Mouse (Mus musculus) heart, embryonic 12.5 days (tissue): ENCODE data around the gene Zfp82. TPM values are rescaled to one million over a fixed set of nuclear protein-coding genes. Genes with fewer than 3 reads are reported as not detected.

Source experiments
- ATAC-seq: fragments of 200-750 bp; cut with Nextera tagmentation; 2 replicates; pipeline ENCODE4 v1.8.0; 2017; ENCODE audit warnings: moderate TSS enrichment, moderate library complexity; ENCODE audit not compliant: insufficient number of reproducible peaks, low FRiP score
- H3K27ac ChIP-seq: fragments of 300-500 bp; sonication (generic); 2 replicates; pipeline ENCODE4 v1.5.1; 2016; ENCODE audit warnings: mild to moderate bottlenecking, moderate library complexity; ENCODE audit not compliant: poor library complexity, severe bottlenecking
- H3K27me3 ChIP-seq: fragments of 300-500 bp; sonication (generic); replicated peaks from 2 replicates; pipeline ENCODE4 v1.6.1; 2016; ENCODE audit warnings: mild to moderate bottlenecking, moderate library complexity
- H3K36me3 ChIP-seq: fragments of 300-500 bp; sonication (generic); 2 replicates; pipeline ENCODE4 v1.6.1; 2016; ENCODE audit warnings: mild to moderate bottlenecking, moderate library complexity
- H3K4me1 ChIP-seq: fragments of 300-500 bp; sonication (generic); replicated peaks from 2 replicates; pipeline ENCODE4 v1.6.1; 2016; ENCODE audit warnings: mild to moderate bottlenecking
- H3K4me2 ChIP-seq: fragments of 300-500 bp; sonication (generic); 2 replicates; pipeline ENCODE4 v1.6.1; 2016; ENCODE audit warnings: mild to moderate bottlenecking, moderate library complexity
- H3K4me3 ChIP-seq: fragments of 300-500 bp; sonication (generic); 2 replicates; pipeline ENCODE4 v1.5.1; 2016; ENCODE audit warnings: mild to moderate bottlenecking
- H3K9ac ChIP-seq: fragments of 300-500 bp; sonication (generic); 2 replicates; pipeline ENCODE4 v1.6.1; 2016; ENCODE audit warnings: mild to moderate bottlenecking, moderate library complexity
- H3K9me3 ChIP-seq: fragments of 300-500 bp; sonication (generic); replicated peaks from 2 replicates; pipeline ENCODE4 v1.6.1; 2016; ENCODE audit warnings: mild to moderate bottlenecking, moderate library complexity
- WGBS: fragments of 180-500 bp; shearing (Covaris S2); methylation state at CpG from one replicate; pipeline ENCODE4 v1.1.7; 2016; 5-methylcytosine and 5-hydroxymethylcytosine counted together
- polyA plus RNA-seq: library from polyadenylated mRNA; unstranded; fragments of >200 nt; fragmentation: Nextera tagmentation; extraction: Ambion mirVana; gene quantifications from 2 replicates; pipeline ENCODE4 v1.2.1, GENCODE M21; 2016

Zfp82 gene
- polyA plus RNA-seq, 1 experiment from 2014 or later = 2.5 TPM

DNA sequence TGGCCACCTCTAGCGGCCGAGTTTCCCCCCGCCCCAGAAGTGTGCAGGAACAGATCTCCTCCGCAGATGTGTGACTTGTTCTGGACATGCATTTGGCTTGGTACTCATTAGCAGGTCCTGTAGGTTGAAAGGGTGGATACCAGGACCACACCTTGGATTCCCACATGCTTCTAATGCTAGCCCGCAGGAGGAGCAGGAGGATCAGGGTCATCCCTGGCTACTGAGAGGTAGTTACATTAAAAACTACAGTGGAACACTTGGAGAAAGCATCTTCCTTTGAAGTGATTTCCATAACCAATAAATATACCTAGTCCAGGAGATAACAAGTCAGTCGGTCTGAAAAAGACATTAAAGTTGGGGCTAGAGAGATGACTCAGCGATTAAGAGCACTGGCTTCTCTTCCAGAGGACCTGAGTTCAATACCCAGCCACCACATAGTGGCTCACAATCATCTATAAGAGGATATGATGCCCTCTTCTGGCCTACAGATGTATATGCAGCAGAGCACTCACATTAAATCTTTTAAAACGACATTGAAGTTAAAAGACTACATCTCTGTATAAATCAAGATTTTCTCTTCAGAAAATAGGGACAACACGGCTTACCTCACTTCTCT, 18.4 kb upstream of the Zfp82 start:
- Histone ChIP-seq H3K9ac (peak overlapping the region; percentile 43; the same call in 1 of the 2 replicates), H3K27ac (peak overlapping the region; percentile 61), H3K4me3 (peak overlapping the region; percentile 71), H3K9me3 (no peaks in the 10 kb centered on the region), H3K36me3 (peaks cover 10% of the 10 kb centered on the region), H3K4me2 (peak overlapping the region; percentile 75), H3K4me1 (peaks cover 18% of the 10 kb centered on the region), H3K27me3 (no peaks in the 10 kb centered on the region)
- peak; percentile 0; the same call in 1 of the 2 replicates for ATAC-seq
- 6% methylated on average over 9 of the region's 9 CpGs for WGBS

DNA sequence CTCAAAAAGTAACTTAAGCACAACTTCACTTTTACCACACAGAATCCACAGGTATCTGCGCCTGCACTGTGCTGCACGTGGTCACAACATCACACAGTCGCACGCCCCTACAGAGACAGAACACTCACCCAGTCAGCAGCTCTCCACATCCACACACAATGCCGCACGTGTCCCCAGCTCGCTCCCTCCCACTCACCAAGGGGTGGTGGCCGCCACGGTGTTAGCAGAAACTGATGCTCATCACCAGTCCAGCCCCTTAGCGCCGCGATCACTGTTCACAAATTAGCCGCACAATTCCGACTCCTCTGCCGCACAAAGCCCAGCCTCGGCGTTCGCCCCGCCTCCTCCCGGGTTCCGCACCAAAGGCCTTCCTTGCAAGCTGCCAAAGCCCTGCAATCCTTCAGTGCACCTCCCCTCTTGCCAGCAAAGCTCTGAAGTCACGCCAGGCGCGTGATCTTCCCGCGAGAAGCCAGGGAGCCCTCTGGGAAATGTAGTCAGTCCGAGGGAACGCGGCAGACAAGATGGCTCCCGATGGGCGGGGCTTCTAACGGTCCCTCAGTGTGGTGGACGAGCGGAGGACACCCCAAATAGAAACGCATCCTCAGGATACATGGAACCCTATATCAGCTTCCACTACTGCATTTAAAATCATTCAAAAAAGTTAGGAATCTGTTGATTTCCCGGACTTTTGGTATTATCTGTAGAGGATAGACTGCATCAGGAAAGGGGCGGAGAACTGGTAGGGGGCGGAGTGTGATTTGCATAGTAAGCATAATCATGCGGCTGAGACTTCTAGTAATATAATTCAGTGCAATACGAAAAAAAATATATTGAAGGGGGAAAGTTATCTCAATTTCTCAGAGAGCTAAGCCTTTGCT, 17.6 kb upstream of the Zfp82 start, which contains the start of the genes Gm26920 and Zfp566:
Gm26920 (minus strand) TSS at position 319 of the 878 bp plus-strand sequence.
Zfp566 (minus strand) TSS at position 436 of the 878 bp plus-strand sequence.
- peak within 1 kb of the TSS; percentile 67 for H3K9ac ChIP-seq
- H3K4me2 ChIP-seq = peak within 1 kb of the TSS; percentile 75
- H3K4me1 ChIP-seq = peaks cover 15% of the 10 kb centered on the region
- H3K36me3 ChIP-seq = peaks cover 17% of the 10 kb centered on the region
- H3K4me3 ChIP-seq = peak within 1 kb of the TSS; percentile 71
- under 1% methylated on average over 40 of the region's 40 CpGs for WGBS
- H3K27ac ChIP-seq = peak within 1 kb of the TSS; percentile 73
- H3K27me3 ChIP-seq = no peaks in the 10 kb centered on the region
- peak; percentile 94 for ATAC-seq
- peaks cover under 1% of the 10 kb centered on the region for H3K9me3 ChIP-seq

DNA sequence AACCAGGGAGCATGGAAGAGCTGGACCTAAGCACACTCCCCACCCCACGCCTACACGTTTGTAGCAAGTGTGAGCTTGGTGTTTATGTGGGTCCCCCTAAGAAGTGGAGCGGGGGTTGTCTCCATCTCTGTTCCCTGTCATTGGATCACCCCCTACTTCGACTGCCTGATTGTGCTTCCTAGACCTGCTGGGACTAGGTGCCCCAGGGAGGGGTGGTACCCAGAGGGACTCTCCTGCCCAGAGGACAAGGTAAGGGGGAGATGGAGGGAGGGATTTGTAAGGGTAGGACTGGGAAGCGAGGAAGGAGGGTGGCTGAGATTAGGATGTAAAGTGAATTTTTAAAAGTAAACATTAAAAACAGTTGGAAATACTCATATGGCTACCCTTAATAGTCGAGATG, 16.7 kb upstream of the Zfp82 start:
- peak overlapping the region; percentile 67 for H3K9ac ChIP-seq
- H3K36me3 ChIP-seq = peaks cover 26% of the 10 kb centered on the region

DNA sequence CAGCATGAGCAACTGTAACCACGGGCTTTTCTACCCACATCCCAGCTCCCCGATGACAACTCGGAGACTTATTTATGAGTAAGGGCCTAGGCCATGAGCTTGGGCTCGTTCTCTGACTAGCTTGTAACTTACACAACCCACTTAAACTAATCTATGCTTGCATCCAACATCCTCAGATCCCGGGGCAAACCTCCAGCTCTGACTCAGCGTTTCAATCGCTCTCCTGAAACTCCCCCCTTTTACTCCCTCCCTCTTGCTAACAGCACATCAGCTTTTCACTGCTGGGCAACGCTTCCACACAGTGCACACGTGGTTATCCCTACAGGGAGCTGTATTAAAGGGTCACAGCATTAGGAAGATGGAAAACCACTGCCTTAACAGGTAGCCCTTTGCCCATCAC, 13.8 kb upstream of the Zfp82 start:
- H3K27me3 ChIP-seq = no peaks in the 10 kb centered on the region
- no peak for ATAC-seq
- peaks cover 31% of the 10 kb centered on the region for H3K36me3 ChIP-seq
- H3K9ac ChIP-seq = no peak overlapping the region
- WGBS = 86% methylated on average over 9 of the region's 9 CpGs
- peaks cover 11% of the 10 kb centered on the region for H3K4me1 ChIP-seq
- H3K4me3 ChIP-seq = no peak overlapping the region
- no peak overlapping the region for H3K4me2 ChIP-seq
- peaks cover 3% of the 10 kb centered on the region for H3K9me3 ChIP-seq
- no peak overlapping the region for H3K27ac ChIP-seq

More for the DNA sequence above, 16.7 kb upstream of the Zfp82 start:
- peaks cover 15% of the 10 kb centered on the region for H3K4me1 ChIP-seq
- 26% methylated on average over 6 of the region's 6 CpGs for WGBS
- H3K9me3 ChIP-seq = peaks cover 3% of the 10 kb centered on the region
- H3K27me3 ChIP-seq = no peaks in the 10 kb centered on the region
- peak overlapping the region; percentile 75 for H3K4me2 ChIP-seq
- H3K4me3 ChIP-seq = peak overlapping the region; percentile 71
- ATAC-seq = no peak
- no peak overlapping the region for H3K27ac ChIP-seq

DNA sequence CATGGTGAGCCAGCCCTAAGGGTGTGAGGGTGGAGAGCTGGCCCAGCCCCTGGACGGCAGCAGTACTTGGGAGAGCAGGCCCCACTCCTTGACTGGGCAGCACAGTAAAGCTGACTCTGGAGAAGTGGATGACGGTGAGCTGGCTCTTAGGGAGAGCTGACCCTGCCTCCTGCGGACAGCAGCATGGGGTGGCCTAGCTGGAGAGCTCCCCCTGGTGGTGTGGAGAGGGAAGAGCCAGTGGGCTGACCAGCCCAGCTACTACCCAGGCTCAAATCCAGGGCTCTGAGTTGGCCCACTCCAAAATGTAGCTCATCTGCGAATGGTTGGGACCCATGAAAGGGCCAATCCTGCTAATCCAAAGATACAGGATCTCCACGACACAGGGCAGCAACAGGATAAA, 8.1 kb downstream of the Zfp82 start:
- Histone ChIP-seq H3K4me3 (no peak overlapping the region), H3K27ac (no peak overlapping the region), H3K27me3 (no peaks in the 10 kb centered on the region), H3K36me3 (peaks cover 62% of the 10 kb centered on the region), H3K9me3 (no peaks in the 10 kb centered on the region), H3K4me1 (no peaks in the 10 kb centered on the region), H3K4me2 (no peak overlapping the region), H3K9ac (no peak overlapping the region)
- 82% methylated on average over 5 of the region's 5 CpGs for WGBS
- ATAC-seq = no peak

DNA sequence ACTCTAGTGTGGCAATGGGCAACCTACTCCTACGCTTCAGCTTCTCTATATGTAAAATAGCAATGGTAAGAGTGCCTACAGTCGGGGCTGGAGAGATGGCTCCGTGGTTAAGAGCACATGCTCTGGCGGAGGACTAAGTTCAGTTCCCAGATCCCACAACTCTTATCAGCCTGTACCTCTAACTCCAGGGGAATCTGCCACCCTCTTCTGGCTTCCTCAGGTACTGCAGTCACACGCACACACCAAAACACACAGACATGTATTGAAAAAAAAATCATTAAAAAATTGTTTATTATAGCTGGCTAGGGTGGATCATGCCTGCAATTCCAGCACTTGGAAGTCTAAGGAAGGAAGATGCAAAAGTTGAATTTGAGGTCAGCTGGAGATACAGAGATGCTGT, 10.2 kb downstream of the Zfp82 start:
- Histone ChIP-seq H3K27ac (no peak overlapping the region), H3K4me3 (no peak overlapping the region), H3K36me3 (peaks cover 56% of the 10 kb centered on the region), H3K27me3 (no peaks in the 10 kb centered on the region), H3K4me1 (no peaks in the 10 kb centered on the region), H3K9me3 (no peaks in the 10 kb centered on the region), H3K9ac (no peak overlapping the region), H3K4me2 (no peak overlapping the region)
- ATAC-seq = no peak
- WGBS = 87% methylated on average over 5 of the region's 5 CpGs

DNA sequence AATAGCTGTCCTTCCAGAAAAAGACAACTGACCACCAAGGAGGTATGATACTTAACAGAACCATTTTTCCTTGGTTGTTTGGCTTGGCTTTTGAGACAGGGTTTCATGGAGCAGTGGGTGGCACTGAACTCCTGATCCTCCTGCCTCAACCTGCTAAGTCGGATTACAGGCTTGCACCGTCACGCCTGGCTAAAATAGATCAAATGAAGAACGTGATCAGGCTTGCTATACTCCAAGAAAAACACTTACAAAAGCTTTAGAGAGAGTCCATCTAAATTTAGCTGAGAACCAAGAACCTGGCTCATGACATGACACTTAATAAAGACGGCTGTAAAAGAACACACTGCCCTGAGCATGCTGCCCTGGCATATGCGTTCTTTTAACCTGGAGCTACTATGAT, 12.4 kb downstream of the Zfp82 start:
- H3K27ac ChIP-seq = no peak overlapping the region
- no peaks in the 10 kb centered on the region for H3K9me3 ChIP-seq
- H3K4me1 ChIP-seq = no peaks in the 10 kb centered on the region
- no peak overlapping the region for H3K4me2 ChIP-seq
- WGBS = 60% methylated on average over 6 of the region's 6 CpGs
- H3K9ac ChIP-seq = no peak overlapping the region
- H3K27me3 ChIP-seq = no peaks in the 10 kb centered on the region
- H3K36me3 ChIP-seq = peaks cover 64% of the 10 kb centered on the region
- ATAC-seq = no peak
- no peak overlapping the region for H3K4me3 ChIP-seq

DNA sequence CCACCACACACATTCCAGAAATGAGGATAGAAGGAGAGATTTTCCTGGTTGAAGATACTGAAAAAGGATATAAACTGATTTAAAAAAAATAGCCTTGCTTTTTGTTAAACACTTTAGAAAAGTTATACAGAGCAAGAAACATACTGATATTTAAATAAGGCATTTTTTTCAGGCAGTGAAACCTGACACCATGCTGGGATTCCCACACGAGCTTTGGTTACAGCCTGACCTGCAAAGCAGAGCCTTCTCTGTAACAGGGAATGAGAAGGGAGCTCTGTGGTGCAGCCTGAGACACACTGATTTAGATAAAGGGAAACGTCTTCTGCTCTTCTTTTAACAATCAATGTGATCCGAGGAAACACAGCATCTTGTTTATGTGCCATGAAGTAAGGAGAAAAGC, 19.1 kb downstream of the Zfp82 start:
- WGBS = 4% methylated on average over 3 of the region's 3 CpGs
- Histone ChIP-seq H3K9me3 (no peaks in the 10 kb centered on the region), H3K9ac (no peak overlapping the region), H3K4me1 (peaks cover 8% of the 10 kb centered on the region), H3K4me3 (no peak overlapping the region), H3K36me3 (peaks cover 25% of the 10 kb centered on the region), H3K27ac (no peak overlapping the region), H3K4me2 (no peak overlapping the region), H3K27me3 (no peaks in the 10 kb centered on the region)
- no peak for ATAC-seq

DNA sequence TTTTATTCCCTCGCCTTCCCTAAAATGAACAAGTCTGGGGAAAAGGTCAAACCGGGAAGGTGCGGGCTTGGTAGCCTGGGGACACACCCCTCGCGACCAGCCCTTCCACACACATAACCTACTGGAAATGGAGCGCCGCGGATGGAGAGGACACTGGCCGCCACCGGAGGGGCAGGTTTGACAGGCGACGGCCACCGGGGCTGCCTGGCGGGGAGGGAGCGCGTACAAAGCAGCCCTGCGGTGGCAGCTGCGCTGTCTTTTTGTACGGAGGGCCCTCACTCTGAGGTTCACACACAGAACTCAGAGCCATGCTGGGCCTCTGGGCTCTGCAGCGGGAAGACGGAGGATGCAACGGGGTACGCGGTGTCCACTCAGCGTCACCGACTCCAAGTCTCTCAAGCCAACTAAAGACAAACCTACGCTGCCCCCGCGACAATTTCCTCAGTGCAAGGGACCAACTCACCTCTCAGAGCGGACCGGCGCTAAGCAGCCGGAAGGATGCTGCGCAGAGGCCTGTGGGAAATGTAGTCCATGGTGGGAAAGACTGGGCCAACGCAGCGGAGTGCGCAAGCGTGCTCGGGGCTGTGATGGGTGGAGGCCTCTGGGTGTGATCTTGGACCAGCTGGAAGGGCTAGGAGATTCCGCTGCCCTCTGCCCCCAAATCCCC, 21.7 kb downstream of the Zfp82 start, which contains the start of gene Zfp14:
Zfp14 (minus strand) TSS at position 499 of the 667 bp plus-strand sequence.
- H3K4me3 ChIP-seq = peak within 1 kb of the TSS; percentile 79

DNA sequence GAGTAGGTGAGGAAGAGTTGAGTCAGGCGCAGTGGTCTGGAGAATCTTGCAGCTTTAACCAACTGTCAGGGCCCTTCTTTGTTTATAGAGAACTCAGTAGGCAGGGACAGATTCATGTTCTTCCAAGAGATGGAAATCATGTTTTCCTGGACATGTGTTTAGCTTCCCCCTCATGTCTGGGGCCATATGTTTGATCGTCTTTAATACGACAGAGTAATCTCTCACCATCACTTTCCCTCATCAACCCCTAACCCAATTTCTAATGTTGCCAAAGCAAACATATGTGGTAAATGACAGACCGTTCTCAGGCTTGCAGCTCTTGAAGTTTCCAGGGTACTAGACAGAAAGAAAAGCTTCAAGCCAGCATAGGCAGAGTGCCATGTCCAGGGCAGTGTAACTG, 24.6 kb downstream of the Zfp82 start:
- WGBS = 55% methylated on average over 4 of the region's 4 CpGs
- Histone ChIP-seq H3K9me3 (no peaks in the 10 kb centered on the region), H3K36me3 (peaks cover 5% of the 10 kb centered on the region; the same call in 1 of the 2 replicates), H3K4me1 (peaks cover 11% of the 10 kb centered on the region), H3K27ac (no peak overlapping the region), H3K27me3 (no peaks in the 10 kb centered on the region), H3K4me3 (no peak overlapping the region), H3K9ac (no peak overlapping the region), H3K4me2 (no peak overlapping the region)
- ATAC-seq = no peak

More for the DNA sequence above, 21.7 kb downstream of the Zfp82 start, which contains the start of gene Zfp14:
- Histone ChIP-seq H3K4me2 (peak within 1 kb of the TSS; percentile 95), H3K9me3 (no peaks in the 10 kb centered on the region), H3K9ac (peak within 1 kb of the TSS; percentile 84), H3K36me3 (peaks cover 12% of the 10 kb centered on the region), H3K27ac (peak within 1 kb of the TSS; percentile 83), H3K27me3 (no peaks in the 10 kb centered on the region), H3K4me1 (peaks cover 11% of the 10 kb centered on the region)
- WGBS = under 1% methylated on average over 40 of the region's 40 CpGs
- peak; percentile 97 for ATAC-seq

DNA sequence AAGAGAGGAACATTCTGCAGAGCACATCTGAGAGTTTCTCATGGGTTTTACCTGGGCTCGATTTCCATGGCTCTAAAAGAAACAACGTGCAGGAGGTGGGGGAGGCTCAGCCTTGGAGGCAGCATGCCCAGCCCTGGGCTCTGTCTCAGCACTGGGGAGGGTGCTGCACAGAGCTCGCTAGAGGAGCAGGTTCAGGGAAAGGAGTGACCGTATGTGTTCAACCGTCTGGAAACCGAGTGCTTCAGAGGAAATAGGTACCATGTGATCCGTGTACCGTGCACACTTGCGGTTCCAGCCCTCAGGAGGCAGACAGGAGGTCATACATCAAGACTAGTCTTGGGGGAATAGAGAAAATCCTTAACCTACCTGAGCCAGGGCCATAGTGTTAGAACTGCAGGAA, 28.3 kb downstream of the Zfp82 start:
- 53% methylated on average over 9 of the region's 9 CpGs for WGBS
- H3K27me3 ChIP-seq = no peaks in the 10 kb centered on the region
- ATAC-seq = no peak

More for the DNA sequence above, 28.3 kb downstream of the Zfp82 start:
- H3K27ac ChIP-seq = no peak overlapping the region
- H3K4me1 ChIP-seq = 0 out of 2 replicates have a peak, but pooled peaks cover 3% of the 10 kb centered on the region
- H3K9ac ChIP-seq = no peak overlapping the region
- H3K4me2 ChIP-seq = no peak overlapping the region
- H3K36me3 ChIP-seq = peaks cover 3% of the 10 kb centered on the region; the same call in 1 of the 2 replicates
- H3K9me3 ChIP-seq = no peaks in the 10 kb centered on the region
- H3K4me3 ChIP-seq = no peak overlapping the region
